Mouse (Mus musculus): ENCODE results near the gene Zdhhc21. TPM values are rescaled to one million over a fixed set of nuclear protein-coding genes. Genes with fewer than 3 reads are reported as not detected.

Zdhhc21 gene
- polyA plus RNA-seq, 1 experiment from 2014 or later = 17.9 TPM

DNA sequence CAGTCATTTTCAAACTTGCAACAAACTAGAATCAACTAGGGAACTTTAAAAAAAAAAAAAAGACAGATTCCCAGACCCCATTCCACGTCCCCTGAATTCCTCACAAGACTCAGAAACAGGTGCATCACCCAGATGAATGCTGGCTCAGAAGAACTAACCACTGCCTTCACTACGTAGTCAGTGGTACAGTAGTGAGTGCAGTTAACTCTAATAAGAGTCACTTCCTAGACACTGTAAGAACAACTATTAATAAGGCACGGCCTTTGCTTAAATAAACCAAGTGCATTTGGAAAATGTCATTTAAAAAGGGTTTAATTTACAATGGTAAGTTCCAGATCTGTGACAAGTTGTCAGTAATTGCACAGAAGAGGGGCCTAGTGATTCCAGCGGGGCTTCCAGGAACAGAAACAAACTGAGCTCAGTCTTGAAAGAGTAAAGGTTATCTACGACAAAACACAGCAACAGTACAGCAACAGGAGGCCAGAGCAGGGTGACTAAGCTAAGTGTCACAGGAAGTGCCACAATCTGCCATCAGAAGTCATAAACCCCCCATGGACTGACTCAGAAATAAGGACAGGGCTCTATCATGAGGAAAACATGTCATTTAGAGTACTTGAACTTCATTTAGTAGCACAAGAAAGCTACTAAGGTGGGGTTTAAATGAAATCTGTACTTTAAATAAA is 11.1 kb downstream of the Zdhhc21 start:
- 48% methylated on average over 5 of the region's 5 CpGs for WGBS
- no peak for ATAC-seq (ENCODE audit: low read depth)
- no peak overlapping the region for H3K4me2 ChIP-seq (ENCODE audit: low read depth, low read length)

DNA sequence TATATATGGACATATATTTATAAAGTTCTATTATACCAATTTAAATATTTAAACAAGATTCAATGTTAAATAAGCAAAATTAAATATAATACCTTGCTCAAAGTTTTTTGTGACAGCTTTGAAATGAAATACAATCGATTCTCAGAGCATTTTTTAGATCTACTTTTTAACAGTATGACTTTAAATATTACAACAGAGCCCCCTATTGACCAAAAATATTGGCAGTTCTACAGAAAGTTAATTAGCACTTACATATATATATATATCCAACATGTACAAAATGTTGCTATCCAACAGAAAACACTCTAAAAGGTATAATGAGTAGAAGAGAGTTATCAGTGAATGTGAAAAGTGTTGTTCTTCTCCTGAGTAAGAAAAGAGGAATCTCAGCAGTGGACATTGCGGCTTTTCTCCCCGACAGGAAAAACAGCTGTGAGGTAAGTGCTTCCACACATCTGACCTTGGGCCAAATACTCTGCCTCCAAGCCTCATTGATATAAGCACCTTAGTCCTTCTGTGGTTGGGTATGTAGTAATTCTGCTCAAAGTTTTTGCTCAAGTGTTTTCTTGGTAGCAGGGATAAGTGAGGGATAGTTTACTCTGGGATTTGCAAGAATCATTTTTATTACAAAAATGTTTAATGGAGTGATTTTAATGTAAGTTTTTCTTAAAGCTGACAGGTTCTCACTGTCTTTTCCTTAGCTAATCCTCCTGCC is 22.1 kb downstream of the Zdhhc21 start:
- no peaks in the 10 kb centered on the region for H3K27me3 ChIP-seq (ENCODE audit: control insufficient read depth, insufficient read depth, low read depth, low read length)
- H3K4me3 ChIP-seq (ENCODE audit: low read length) = no peak overlapping the region
- no peaks in the 10 kb centered on the region for H3K4me1 ChIP-seq (replicated peaks; ENCODE audit: control insufficient read depth, insufficient read depth, low read length)
- H3K9ac ChIP-seq (ENCODE audit: low read length) = no peak overlapping the region
- no peak overlapping the region for H3K27ac ChIP-seq (ENCODE audit: low read length)
- WGBS = 64% methylated on average over 3 of the region's 3 CpGs
- no peak for ATAC-seq (ENCODE audit: low read depth)
- H3K4me2 ChIP-seq (ENCODE audit: low read depth, low read length) = no peak overlapping the region
- peaks cover 2% of the 10 kb centered on the region for H3K36me3 ChIP-seq (ENCODE audit: control insufficient read depth, insufficient read depth, low read length)
- H3K9me3 ChIP-seq (ENCODE audit: control insufficient read depth, low read length) = no peaks in the 10 kb centered on the region

More for the DNA sequence above, 11.1 kb downstream of the Zdhhc21 start:
- H3K27me3 ChIP-seq (ENCODE audit: control insufficient read depth, insufficient read depth, low read depth, low read length) = no peaks in the 10 kb centered on the region
- H3K27ac ChIP-seq (ENCODE audit: low read length) = no peak overlapping the region
- H3K36me3 ChIP-seq (ENCODE audit: control insufficient read depth, insufficient read depth, low read length) = peaks cover 5% of the 10 kb centered on the region
- no peak overlapping the region for H3K4me3 ChIP-seq (ENCODE audit: low read length)
- H3K9me3 ChIP-seq (ENCODE audit: control insufficient read depth, low read length) = no peaks in the 10 kb centered on the region
- H3K9ac ChIP-seq (ENCODE audit: low read length) = no peak overlapping the region
- H3K4me1 ChIP-seq (replicated peaks; ENCODE audit: control insufficient read depth, insufficient read depth, low read length) = no peaks in the 10 kb centered on the region

DNA sequence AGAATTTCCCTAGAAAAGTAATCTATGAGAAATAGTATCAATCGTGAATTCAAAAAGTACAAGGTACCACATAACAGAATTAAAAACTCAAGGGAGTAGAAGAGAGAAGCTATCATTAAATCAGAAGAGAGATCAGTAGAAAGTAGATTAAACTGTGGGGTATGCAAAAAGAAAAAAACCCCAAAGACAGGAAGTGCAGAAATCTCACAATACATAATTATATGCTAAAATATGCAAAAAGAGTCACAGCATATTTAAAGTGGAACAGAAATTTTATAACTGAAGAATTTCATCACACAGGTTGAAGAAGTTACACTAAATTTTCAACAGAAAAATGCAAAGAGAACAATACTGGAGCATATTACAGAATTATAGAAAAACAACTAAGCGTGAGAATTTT is 28.6 kb downstream of the Zdhhc21 start:
- Histone ChIP-seq H3K36me3 (ENCODE audit: control insufficient read depth, insufficient read depth, low read length) (no peaks in the 10 kb centered on the region), H3K4me1 (replicated peaks; ENCODE audit: control insufficient read depth, insufficient read depth, low read length) (no peaks in the 10 kb centered on the region), H3K27me3 (ENCODE audit: control insufficient read depth, insufficient read depth, low read depth, low read length) (no peaks in the 10 kb centered on the region), H3K4me3 (ENCODE audit: low read length) (no peak overlapping the region), H3K27ac (ENCODE audit: low read length) (no peak overlapping the region), H3K9ac (ENCODE audit: low read length) (no peak overlapping the region), H3K9me3 (ENCODE audit: control insufficient read depth, low read length) (no peaks in the 10 kb centered on the region), H3K4me2 (ENCODE audit: low read depth, low read length) (no peak overlapping the region)
- WGBS = 97% methylated on average over 2 of the region's 2 CpGs
- no peak for ATAC-seq (ENCODE audit: low read depth)

DNA sequence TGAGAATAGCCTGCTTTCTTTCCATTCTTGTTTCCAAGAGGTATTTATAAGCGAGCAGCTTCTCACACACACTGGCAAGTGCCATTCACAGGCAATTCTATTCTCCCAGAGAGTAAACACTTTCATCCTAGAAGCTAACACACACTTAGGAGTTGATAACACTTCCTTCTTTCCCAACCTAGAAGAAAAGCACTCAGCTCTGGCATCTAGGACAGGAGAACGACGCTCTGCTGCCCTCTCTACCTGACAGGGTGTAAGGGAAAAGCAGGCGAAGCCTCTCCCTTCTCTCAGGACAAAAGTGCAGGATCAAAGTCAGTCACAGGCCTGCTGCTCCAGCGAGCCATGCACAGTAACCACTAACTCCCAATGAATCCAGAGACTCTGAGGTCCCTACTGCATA is 30.3 kb downstream of the Zdhhc21 start:
- WGBS = 34% methylated on average over 5 of the region's 5 CpGs
- no peaks in the 10 kb centered on the region for H3K4me1 ChIP-seq (replicated peaks; ENCODE audit: control insufficient read depth, insufficient read depth, low read length)
- H3K9ac ChIP-seq (ENCODE audit: low read length) = no peak overlapping the region
- ATAC-seq (ENCODE audit: low read depth) = peak; percentile 47; the same call in 1 of the 2 replicates
- no peak overlapping the region for H3K4me2 ChIP-seq (ENCODE audit: low read depth, low read length)
- H3K4me3 ChIP-seq (ENCODE audit: low read length) = no peak overlapping the region
- no peaks in the 10 kb centered on the region for H3K27me3 ChIP-seq (ENCODE audit: control insufficient read depth, insufficient read depth, low read depth, low read length)
- no peaks in the 10 kb centered on the region for H3K36me3 ChIP-seq (ENCODE audit: control insufficient read depth, insufficient read depth, low read length)
- no peak overlapping the region for H3K27ac ChIP-seq (ENCODE audit: low read length)
- H3K9me3 ChIP-seq (ENCODE audit: control insufficient read depth, low read length) = no peaks in the 10 kb centered on the region

DNA sequence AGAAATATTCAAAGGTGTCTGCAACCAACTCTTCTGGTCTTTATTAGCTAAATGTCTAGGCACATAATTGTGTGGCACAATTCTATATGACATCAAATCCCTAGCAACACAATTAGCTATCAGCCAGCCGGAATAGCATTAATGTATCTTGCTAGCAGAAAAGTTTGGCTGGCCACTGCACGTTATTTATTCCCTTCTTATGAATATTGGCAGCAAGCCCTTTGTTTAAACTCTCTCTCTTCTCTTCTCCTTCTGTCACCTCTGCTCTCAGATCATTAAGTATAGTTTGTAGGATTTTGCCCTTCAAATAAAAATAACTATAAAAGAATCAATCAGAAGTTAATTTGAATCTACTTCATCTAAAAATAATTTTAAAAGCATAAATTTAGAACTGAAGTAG is 32.8 kb downstream of the Zdhhc21 start:
- Histone ChIP-seq H3K9me3 (ENCODE audit: control insufficient read depth, low read length) (no peaks in the 10 kb centered on the region), H3K36me3 (ENCODE audit: control insufficient read depth, insufficient read depth, low read length) (no peaks in the 10 kb centered on the region), H3K4me2 (ENCODE audit: low read depth, low read length) (no peak overlapping the region), H3K4me3 (ENCODE audit: low read length) (no peak overlapping the region), H3K27ac (ENCODE audit: low read length) (no peak overlapping the region), H3K4me1 (replicated peaks; ENCODE audit: control insufficient read depth, insufficient read depth, low read length) (no peaks in the 10 kb centered on the region), H3K27me3 (ENCODE audit: control insufficient read depth, insufficient read depth, low read depth, low read length) (no peaks in the 10 kb centered on the region), H3K9ac (ENCODE audit: low read length) (no peak overlapping the region)
- WGBS = 46% methylated on average over 2 of the region's 2 CpGs
- no peak for ATAC-seq (ENCODE audit: low read depth)

DNA sequence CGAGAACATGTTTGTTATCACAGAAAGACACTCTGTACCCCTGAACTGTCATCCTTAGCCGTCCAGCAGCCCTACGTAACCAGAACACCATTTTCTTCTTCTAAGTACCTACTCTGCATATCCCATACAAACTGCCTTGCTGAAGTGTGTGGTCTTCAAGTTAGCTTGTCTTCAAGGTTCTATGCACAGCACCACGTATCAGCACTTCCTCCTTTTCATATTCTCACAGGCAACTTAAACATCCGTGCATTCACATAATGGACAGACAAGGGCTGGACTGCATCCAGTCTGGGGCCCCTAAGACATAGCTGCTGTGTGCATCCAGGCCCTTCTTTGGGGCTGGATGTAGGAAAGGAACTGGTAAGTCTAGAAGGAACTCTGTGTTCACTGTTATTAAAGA is 41.9 kb downstream of the Zdhhc21 start:
- H3K9ac ChIP-seq (ENCODE audit: low read length) = no peak overlapping the region
- H3K36me3 ChIP-seq (ENCODE audit: control insufficient read depth, insufficient read depth, low read length) = no peaks in the 10 kb centered on the region
- H3K27ac ChIP-seq (ENCODE audit: low read length) = no peak overlapping the region
- no peaks in the 10 kb centered on the region for H3K9me3 ChIP-seq (ENCODE audit: control insufficient read depth, low read length)
- no peak overlapping the region for H3K4me2 ChIP-seq (ENCODE audit: low read depth, low read length)
- H3K4me1 ChIP-seq (replicated peaks; ENCODE audit: control insufficient read depth, insufficient read depth, low read length) = no peaks in the 10 kb centered on the region
- H3K27me3 ChIP-seq (ENCODE audit: control insufficient read depth, insufficient read depth, low read depth, low read length) = no peaks in the 10 kb centered on the region
- H3K4me3 ChIP-seq (ENCODE audit: low read length) = no peak overlapping the region
- 84% methylated on average over 5 of the region's 5 CpGs for WGBS
- ATAC-seq (ENCODE audit: low read depth) = no peak

DNA sequence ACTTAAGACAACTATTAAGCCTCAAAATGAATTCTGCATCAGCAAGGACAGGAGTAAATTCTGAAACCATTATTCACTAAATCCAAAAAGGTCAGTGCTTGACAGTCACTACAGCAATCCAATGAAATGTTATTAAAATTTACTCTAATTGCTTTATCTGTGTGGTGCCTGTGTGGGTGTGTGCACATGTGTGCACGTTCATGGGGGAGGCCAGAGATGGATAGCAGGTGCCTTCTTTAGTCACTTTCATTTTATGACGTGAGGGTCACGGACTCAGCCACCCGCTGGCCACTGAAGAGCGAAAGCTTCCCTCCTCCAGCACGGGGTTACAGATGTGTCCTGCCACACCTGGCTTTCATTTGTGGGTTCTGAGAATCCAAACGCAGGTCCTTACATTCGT is 43.4 kb downstream of the Zdhhc21 start:
- Histone ChIP-seq H3K9me3 (ENCODE audit: control insufficient read depth, low read length) (no peaks in the 10 kb centered on the region), H3K4me3 (ENCODE audit: low read length) (no peak overlapping the region), H3K27me3 (ENCODE audit: control insufficient read depth, insufficient read depth, low read depth, low read length) (no peaks in the 10 kb centered on the region), H3K9ac (ENCODE audit: low read length) (no peak overlapping the region), H3K36me3 (ENCODE audit: control insufficient read depth, insufficient read depth, low read length) (no peaks in the 10 kb centered on the region), H3K4me2 (ENCODE audit: low read depth, low read length) (no peak overlapping the region), H3K27ac (ENCODE audit: low read length) (no peak overlapping the region), H3K4me1 (replicated peaks; ENCODE audit: control insufficient read depth, insufficient read depth, low read length) (no peaks in the 10 kb centered on the region)
- 89% methylated on average over 8 of the region's 8 CpGs for WGBS
- no peak for ATAC-seq (ENCODE audit: low read depth)

DNA sequence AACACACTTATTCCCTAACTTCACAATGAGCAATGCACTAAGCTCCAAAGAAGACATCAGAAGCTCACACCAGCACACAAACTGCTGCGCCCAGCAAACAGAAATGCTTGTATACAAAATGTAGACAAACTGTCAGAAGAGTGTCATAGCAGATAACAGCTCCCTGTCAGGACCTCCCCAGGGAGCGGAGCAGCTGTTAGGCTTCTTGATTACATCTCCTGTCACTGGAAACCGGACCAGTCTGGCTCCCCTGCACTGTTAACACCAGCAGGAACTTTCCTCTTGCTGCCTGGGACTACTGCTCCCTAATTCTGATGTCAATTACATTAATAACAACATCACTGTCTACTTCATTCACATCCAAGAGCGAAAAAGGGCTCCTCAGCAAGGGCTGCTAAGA is 44.5 kb downstream of the Zdhhc21 start:
- H3K4me1 ChIP-seq (replicated peaks; ENCODE audit: control insufficient read depth, insufficient read depth, low read length) = no peaks in the 10 kb centered on the region
- no peak overlapping the region for H3K9ac ChIP-seq (ENCODE audit: low read length)
- no peak overlapping the region for H3K4me2 ChIP-seq (ENCODE audit: low read depth, low read length)
- H3K4me3 ChIP-seq (ENCODE audit: low read length) = no peak overlapping the region
- 41% methylated on average over 4 of the region's 4 CpGs for WGBS
- H3K9me3 ChIP-seq (ENCODE audit: control insufficient read depth, low read length) = no peaks in the 10 kb centered on the region
- ATAC-seq (ENCODE audit: low read depth) = peak; percentile 98
- no peaks in the 10 kb centered on the region for H3K27me3 ChIP-seq (ENCODE audit: control insufficient read depth, insufficient read depth, low read depth, low read length)
- no peaks in the 10 kb centered on the region; the same call in 1 of the 2 replicates for H3K36me3 ChIP-seq (ENCODE audit: control insufficient read depth, insufficient read depth, low read length)
- no peak overlapping the region for H3K27ac ChIP-seq (ENCODE audit: low read length)

DNA sequence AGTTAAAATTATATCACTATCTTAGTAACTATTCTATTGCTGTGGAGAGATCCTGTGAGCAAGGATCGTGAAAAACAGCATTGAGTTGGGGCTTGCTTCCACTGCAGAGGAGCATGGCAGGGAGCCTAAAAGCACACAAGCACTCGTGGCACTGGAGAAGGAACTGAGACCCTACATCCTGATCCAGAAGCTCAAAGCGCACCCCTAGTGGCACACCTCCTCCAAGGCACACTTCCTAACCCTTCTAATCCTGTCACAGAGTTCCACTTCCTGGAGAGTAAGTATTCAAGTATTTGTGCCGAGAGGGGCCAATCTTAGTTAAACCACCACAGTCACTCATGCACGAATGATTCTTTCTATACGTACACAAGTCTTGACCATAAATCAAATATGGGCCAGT is 46.4 kb downstream of the Zdhhc21 start:
- Histone ChIP-seq H3K27ac (ENCODE audit: low read length) (no peak overlapping the region), H3K9ac (ENCODE audit: low read length) (no peak overlapping the region), H3K36me3 (ENCODE audit: control insufficient read depth, insufficient read depth, low read length) (no peaks in the 10 kb centered on the region; the same call in 1 of the 2 replicates), H3K9me3 (ENCODE audit: control insufficient read depth, low read length) (no peaks in the 10 kb centered on the region), H3K4me1 (replicated peaks; ENCODE audit: control insufficient read depth, insufficient read depth, low read length) (no peaks in the 10 kb centered on the region), H3K27me3 (ENCODE audit: control insufficient read depth, insufficient read depth, low read depth, low read length) (no peaks in the 10 kb centered on the region), H3K4me3 (ENCODE audit: low read length) (no peak overlapping the region), H3K4me2 (ENCODE audit: low read depth, low read length) (no peak overlapping the region)
- 62% methylated on average over 6 of the region's 6 CpGs for WGBS
- no peak for ATAC-seq (ENCODE audit: low read depth)

Measured in lung, embryonic 16.5 days (tissue).